Mouse (Mus musculus): Measurements from ENCODE around the gene Vim. TPM values are rescaled to one million over a fixed set of nuclear protein-coding genes. Genes with fewer than 3 reads are reported as not detected.

Vim gene
- 100 to 1,000 TPM; 335 to 360 TPM for polyA plus RNA-seq (2017; shearing (Covaris generic))

- ATAC-seq, result peak; percentile 66
Observed at GRCm38 (mm10) chr2:13573408-13574065, at the start of gene Vim. TSS of gene Vim (plus strand) at chr2:13573927.

- ATAC-seq, result no peak
Observed at GRCm38 (mm10) chr2:13526205-13526604, 47.5 kb upstream of the Vim start.

GRCm38 (mm10) chr2:13527125-13527524 is 46.6 kb upstream of the Vim start:
- ATAC-seq, result no peak

- no peak for ATAC-seq
Observed at GRCm38 (mm10) chr2:13527531-13527930, 46.2 kb upstream of the Vim start.

- ATAC-seq, result no peak
Observed at GRCm38 (mm10) chr2:13529253-13529933, 44.3 kb upstream of the Vim start.

GRCm38 (mm10) chr2:13530639-13531038 is 43.1 kb upstream of the Vim start:
- ATAC-seq, result no peak

GRCm38 (mm10) chr2:13536747-13537146 is 37.0 kb upstream of the Vim start:
- peak; percentile 50 for ATAC-seq

GRCm38 (mm10) chr2:13537733-13538132 is 36.0 kb upstream of the Vim start:
- peak; percentile 75 for ATAC-seq

GRCm38 (mm10) chr2:13538258-13538657 is 35.5 kb upstream of the Vim start:
- no peak for ATAC-seq

- peak; percentile 26 for ATAC-seq
Observed at GRCm38 (mm10) chr2:13538704-13539377, 34.9 kb upstream of the Vim start.

GRCm38 (mm10) chr2:13539860-13540259 is 33.9 kb upstream of the Vim start:
- ATAC-seq, result no peak

GRCm38 (mm10) chr2:13543519-13544124 is 30.1 kb upstream of the Vim start:
- ATAC-seq, result peak; percentile 3

GRCm38 (mm10) chr2:13544193-13544824 is 29.4 kb upstream of the Vim start, which contains the start of gene Trdmt1:
TSS of gene Trdmt1 (minus strand) at chr2:13544668.
- ATAC-seq, result peak; percentile 88

- ATAC-seq, result no peak
Observed at GRCm38 (mm10) chr2:13548749-13549148, 25.0 kb upstream of the Vim start.

- ATAC-seq, result no peak
Observed at GRCm38 (mm10) chr2:13553966-13554365, 19.8 kb upstream of the Vim start.

GRCm38 (mm10) chr2:13556239-13556638 is 17.5 kb upstream of the Vim start:
- no peak for ATAC-seq

GRCm38 (mm10) chr2:13557145-13558030 is 16.3 kb upstream of the Vim start:
- ATAC-seq, result peak; percentile 8

GRCm38 (mm10) chr2:13558607-13559262 is 15.0 kb upstream of the Vim start:
- peak; percentile 92 for ATAC-seq

GRCm38 (mm10) chr2:13559303-13559702 is 14.4 kb upstream of the Vim start:
- ATAC-seq, result no peak

GRCm38 (mm10) chr2:13559729-13560128 is 14.0 kb upstream of the Vim start:
- ATAC-seq, result peak; percentile 37

- no peak for ATAC-seq
Observed at GRCm38 (mm10) chr2:13560396-13560795, 13.3 kb upstream of the Vim start.

All from CD4-positive, CD25-positive, alpha-beta regulatory T cell, adult 4 months (primary cell).